Comparison of ENCODE assay signal across 18 mouse cellular contexts in the genomic region with DNA sequence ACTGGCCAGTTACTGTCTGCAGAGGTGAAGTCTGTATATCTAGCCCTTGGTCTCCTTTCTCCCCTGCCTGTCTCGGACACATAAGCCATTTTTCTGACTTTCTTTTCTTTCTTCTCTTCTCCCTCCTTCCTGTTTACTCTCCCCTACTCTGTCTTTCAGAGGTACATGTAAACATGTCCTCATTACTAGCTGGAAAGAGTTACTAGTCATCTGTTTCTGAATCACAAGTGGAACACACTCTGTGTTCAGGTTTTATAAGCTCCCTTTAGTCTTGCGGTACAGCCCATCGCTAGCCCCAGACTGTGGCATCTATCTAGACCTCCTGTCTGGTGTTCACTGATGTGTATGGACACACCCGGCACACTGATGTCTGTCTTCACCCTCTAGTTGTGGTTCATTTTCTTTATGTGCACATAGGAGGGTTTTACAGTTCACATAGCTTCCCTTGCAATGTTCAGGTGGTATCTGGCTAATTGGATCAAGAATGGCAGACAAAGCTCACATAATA. TPM values are rescaled to one million over a fixed set of nuclear protein-coding genes. Genes with fewer than 3 reads are reported as not detected.
A peak's percentile ranks its signal among the peaks of the same experiment; 100 is the strongest.
DNase-seq lines count a peak whose midpoint lies in the region; ATAC-seq and TF ChIP-seq lines count a peak whose summit lies in the region.
"Had no signal": no experiment of that assay in that cellular context is flagged by ENCODE, and none has a peak within 500 bp of the region (broad histone marks: within the 10 kb centered on the region; RNA-seq: fewer than 3 reads in every experiment).

No protein-coding gene starts in this region.

- DNase-seq in layer of hippocampus, postnatal 14 days (ENCODE audit: low spot score in 2 of 2), result no peak
- DNase-seq in adrenal gland, postnatal 10 days, result no peak
- DNase-seq in lung, adult 2 months, result no peak
- DNase-seq: B cell, adult 2 months; cerebellum, adult 18-20 months; embryo, embryonic 11 days; heart, adult 2 months; heart, postnatal 10 days; right cerebral cortex, adult 18-20 months had no signal

- no peaks in the 10 kb centered on the region for H3K9me3 ChIP-seq in intestine, embryonic 16.5 days (ENCODE audit: control insufficient read depth, low read length)
- no peaks in the 10 kb centered on the region for H3K9me3 ChIP-seq in intestine, embryonic 15.5 days
- no peaks in the 10 kb centered on the region for H3K9me3 ChIP-seq in ES-Bruce4 (replicated peaks; ENCODE audit: control insufficient read depth, insufficient read depth, low read length, poor library complexity, severe bottlenecking)
- H3K9me3 ChIP-seq in intestine, postnatal 0 days (ENCODE audit: control insufficient read depth), result no peaks in the 10 kb centered on the region
- H3K9me3 ChIP-seq in liver, embryonic 16.5 days (replicated peaks; ENCODE audit: control insufficient read depth, low read length), result no peaks in the 10 kb centered on the region

- H3K4me2 ChIP-seq in intestine, embryonic 16.5 days (ENCODE audit: low read depth, low read length), result peak overlapping the region; percentile 17; the same call in 1 of the 2 replicates
- H3K4me2 ChIP-seq in intestine, embryonic 15.5 days (replicated peaks), result no peak overlapping the region
- H3K4me2 ChIP-seq in intestine, postnatal 0 days (replicated peaks; ENCODE audit: low read depth), result peak overlapping the region; percentile 37
- H3K4me2 ChIP-seq in liver, embryonic 16.5 days (ENCODE audit: low read depth, low read length), result peak overlapping the region; percentile 25

- WGBS in intestine, embryonic 16.5 days, result 72% methylated on average over 4 of the region's 4 CpGs
- WGBS in intestine, embryonic 15.5 days, result 73% methylated on average over 4 of the region's 4 CpGs
- WGBS in intestine, postnatal 0 days, result 72% methylated on average over 4 of the region's 4 CpGs
- 56% methylated on average over 4 of the region's 4 CpGs for WGBS in liver, embryonic 16.5 days (ENCODE audit: insufficient replicate concordance)
- 77% methylated on average over 4 of the region's 4 CpGs for WGBS in lung, adult 2 months

- peaks cover 14% of the 10 kb centered on the region; the same call in 1 of the 2 replicates for H3K4me1 ChIP-seq in intestine, embryonic 16.5 days (ENCODE audit: control insufficient read depth, insufficient read depth, low read length)
- peaks cover 18% of the 10 kb centered on the region for H3K4me1 ChIP-seq in intestine, embryonic 15.5 days (replicated peaks)
- H3K4me1 ChIP-seq in ES-Bruce4 (ENCODE audit: control insufficient read depth, insufficient read depth, low read length), result no peaks in the 10 kb centered on the region
- H3K4me1 ChIP-seq in intestine, postnatal 0 days (replicated peaks; ENCODE audit: control insufficient read depth, insufficient read depth, low read length), result no peaks in the 10 kb centered on the region
- peaks cover 24% of the 10 kb centered on the region for H3K4me1 ChIP-seq in liver, embryonic 16.5 days (ENCODE audit: control insufficient read depth, low read depth, low read length)
- H3K4me1 ChIP-seq in lung, adult 2 months (ENCODE audit: control insufficient read depth, insufficient read depth, low read length), result peaks cover 2% of the 10 kb centered on the region; the same call in 1 of the 2 replicates

- no peak for TF ChIP-seq POLR2A in ES-Bruce4 (IDR thresholded peaks at IDR 0.05; ENCODE audit: insufficient read depth, low read length)
- no peak for TF ChIP-seq POLR2A in lung, adult 2 months (IDR thresholded peaks at IDR 0.05; ENCODE audit: borderline replicate concordance, extremely low read depth, low read depth, low read length)

- no peak for ATAC-seq in intestine, embryonic 16.5 days
- no peak for ATAC-seq in intestine, embryonic 15.5 days
- no peak for ATAC-seq in intestine, postnatal 0 days
- ATAC-seq in liver, embryonic 16.5 days (ENCODE audit: low read depth), result peak; percentile 64
- ATAC-seq: hindbrain, embryonic 16.5 days; lung, postnatal 0 days had no signal

- no peaks in the 10 kb centered on the region for H3K27me3 ChIP-seq in intestine, embryonic 16.5 days (replicated peaks; ENCODE audit: control insufficient read depth, insufficient read depth, low read length)
- no peaks in the 10 kb centered on the region for H3K27me3 ChIP-seq in intestine, embryonic 15.5 days (replicated peaks)
- no peaks in the 10 kb centered on the region for H3K27me3 ChIP-seq in ES-Bruce4 (ENCODE audit: control insufficient read depth, insufficient read depth, low read length, poor library complexity, severe bottlenecking)
- no peaks in the 10 kb centered on the region for H3K27me3 ChIP-seq in intestine, postnatal 0 days (replicated peaks; ENCODE audit: control insufficient read depth, insufficient read depth, low read length)
- no peaks in the 10 kb centered on the region for H3K27me3 ChIP-seq in liver, embryonic 16.5 days (ENCODE audit: control insufficient read depth, insufficient read depth, low read depth, low read length)

- H3K36me3 ChIP-seq in intestine, embryonic 16.5 days (ENCODE audit: control insufficient read depth, insufficient read depth, low read length), result no peaks in the 10 kb centered on the region
- H3K36me3 ChIP-seq in intestine, embryonic 15.5 days, result no peaks in the 10 kb centered on the region
- H3K36me3 ChIP-seq in ES-Bruce4 (ENCODE audit: control insufficient read depth, insufficient read depth, low read length, poor library complexity, severe bottlenecking), result no peaks in the 10 kb centered on the region
- H3K36me3 ChIP-seq in intestine, postnatal 0 days (ENCODE audit: control insufficient read depth, insufficient read depth), result peaks cover 10% of the 10 kb centered on the region; the same call in 1 of the 2 replicates
- H3K36me3 ChIP-seq in liver, embryonic 16.5 days (ENCODE audit: control insufficient read depth, insufficient read depth), result no peaks in the 10 kb centered on the region

- H3K9ac ChIP-seq in intestine, embryonic 16.5 days (ENCODE audit: low read depth, low read length), result no peak overlapping the region
- H3K9ac ChIP-seq in intestine, embryonic 15.5 days, result no peak overlapping the region
- H3K9ac ChIP-seq in ES-Bruce4 (ENCODE audit: low read depth, poor library complexity, severe bottlenecking), result peak overlapping the region; percentile 9
- no peak overlapping the region for H3K9ac ChIP-seq in intestine, postnatal 0 days (ENCODE audit: low read depth, low read length)
- no peak overlapping the region for H3K9ac ChIP-seq in liver, embryonic 16.5 days (ENCODE audit: low read depth, low read length)

- no peak for TF ChIP-seq EP300 in ES-Bruce4 (IDR thresholded peaks at IDR 0.05; ENCODE audit: insufficient read depth, low read depth, low read length)

- H3K4me3 ChIP-seq in intestine, embryonic 16.5 days (ENCODE audit: low read length), result no peak overlapping the region
- H3K4me3 ChIP-seq in intestine, embryonic 15.5 days (replicated peaks), result no peak overlapping the region
- H3K4me3 ChIP-seq in ES-Bruce4 (ENCODE audit: low read depth, low read length), result no peak overlapping the region
- H3K4me3 ChIP-seq in intestine, postnatal 0 days (ENCODE audit: low read depth, low read length), result no peak overlapping the region
- no peak overlapping the region for H3K4me3 ChIP-seq in liver, embryonic 16.5 days (ENCODE audit: low read depth, low read length)
- no peak overlapping the region for H3K4me3 ChIP-seq in lung, adult 2 months (replicated peaks; ENCODE audit: extremely low read depth, low read depth, low read length)
- H3K4me3 ChIP-seq: erythroblast, embryonic 14.5 days; heart, adult 2 months had no signal

- no peak for TF ChIP-seq CTCF in ES-Bruce4 (IDR thresholded peaks at IDR 0.05; ENCODE audit: low read depth, low read length)
- TF ChIP-seq CTCF in intestine, postnatal 0 days (IDR thresholded peaks at IDR 0.05; ENCODE audit: low read depth), result no peak
- TF ChIP-seq CTCF in lung, adult 2 months (IDR thresholded peaks at IDR 0.05; ENCODE audit: insufficient read depth, low read length), result no peak

- no peak overlapping the region; the same call in 1 of the 2 replicates for H3K27ac ChIP-seq in intestine, embryonic 16.5 days (ENCODE audit: low read length)
- H3K27ac ChIP-seq in intestine, embryonic 15.5 days, result no peak overlapping the region
- peak overlapping the region; percentile 97 for H3K27ac ChIP-seq in ES-Bruce4 (ENCODE audit: insufficient read depth, low read length)
- H3K27ac ChIP-seq in intestine, postnatal 0 days (ENCODE audit: low read depth, low read length), result 0 out of 2 replicates have a peak overlapping the region, but pooled peaks have one; percentile 9
- H3K27ac ChIP-seq in liver, embryonic 16.5 days (ENCODE audit: low read length), result peak overlapping the region; percentile 18; the same call in 1 of the 2 replicates
- H3K27ac ChIP-seq: heart, adult 2 months; kidney, postnatal 0 days had no signal

RNA-seq across cellular contexts. Expression of gene Wwp2, which starts 12.3 kb away (rescaled TPM):
- polyA plus RNA-seq in intestine, embryonic 16.5 days (2015; fragmentation: Nextera tagmentation; extraction: Ambion mirVana), result 41.6 and 42.0 TPM in 2 replicates
- polyA plus RNA-seq in intestine, embryonic 15.5 days (2015; fragmentation: Nextera tagmentation; extraction: Ambion mirVana), result 37.0 and 39.2 TPM in 2 replicates
- polyA plus RNA-seq in ES-Bruce4 (2011; ENCODE audit: insufficient read depth, insufficient read length, low read depth, missing spikeins), result 46.0 and 48.7 TPM in 2 replicates
- polyA plus RNA-seq in intestine, postnatal 0 days (2015; fragmentation: Nextera tagmentation; extraction: Ambion mirVana), result 34.9 and 37.4 TPM in 2 replicates
- polyA plus RNA-seq in liver, embryonic 16.5 days (2015; fragmentation: Nextera tagmentation; extraction: Ambion mirVana), result 32.5 and 32.7 TPM in 2 replicates
- total RNA-seq in layer of hippocampus, postnatal 14 days (2021), result 10 to 100 TPM; 37.1 to 38.8 TPM
- 10 to 100 TPM; 36.7 to 39.7 TPM for total RNA-seq in adrenal gland, postnatal 10 days (2021)
- polyA plus RNA-seq in lung, adult 2 months (2012; rRNA removed), result 41.0 and 62.7 TPM in 2 replicates

RNA-seq across cellular contexts. Expression of gene Nob1, which starts 23.6 kb away (rescaled TPM):
- polyA plus RNA-seq in intestine, embryonic 16.5 days (2015; fragmentation: Nextera tagmentation; extraction: Ambion mirVana), result 68.2 and 73.5 TPM in 2 replicates
- polyA plus RNA-seq in intestine, embryonic 15.5 days (2015; fragmentation: Nextera tagmentation; extraction: Ambion mirVana), result 74.4 and 74.8 TPM in 2 replicates
- 61.3 and 68.4 TPM in 2 replicates for polyA plus RNA-seq in ES-Bruce4 (2011; ENCODE audit: insufficient read depth, insufficient read length, low read depth, missing spikeins)
- 22.3 and 24.6 TPM in 2 replicates for polyA plus RNA-seq in intestine, postnatal 0 days (2015; fragmentation: Nextera tagmentation; extraction: Ambion mirVana)
- polyA plus RNA-seq in liver, embryonic 16.5 days (2015; fragmentation: Nextera tagmentation; extraction: Ambion mirVana), result 23.4 and 25.4 TPM in 2 replicates
- total RNA-seq in layer of hippocampus, postnatal 14 days (2021), result 10 to 100 TPM; 33.3 to 38.3 TPM
- total RNA-seq in adrenal gland, postnatal 10 days (2021), result 10 to 100 TPM; 29.4 to 30.6 TPM
- polyA plus RNA-seq in lung, adult 2 months (2012; rRNA removed), result 18.5 and 21.3 TPM in 2 replicates

RNA-seq across cellular contexts. Expression of gene Nqo1, which starts 45.4 kb away (rescaled TPM):
- 17.1 and 17.5 TPM in 2 replicates for polyA plus RNA-seq in intestine, embryonic 16.5 days (2015; fragmentation: Nextera tagmentation; extraction: Ambion mirVana)
- 14.4 and 18.2 TPM in 2 replicates for polyA plus RNA-seq in intestine, embryonic 15.5 days (2015; fragmentation: Nextera tagmentation; extraction: Ambion mirVana)
- polyA plus RNA-seq in ES-Bruce4 (2011; ENCODE audit: insufficient read depth, insufficient read length, low read depth, missing spikeins), result 20.2 and 20.5 TPM in 2 replicates
- polyA plus RNA-seq in intestine, postnatal 0 days (2015; fragmentation: Nextera tagmentation; extraction: Ambion mirVana), result 30.6 and 34.1 TPM in 2 replicates
- polyA plus RNA-seq in liver, embryonic 16.5 days (2015; fragmentation: Nextera tagmentation; extraction: Ambion mirVana), result 12.7 and 13.8 TPM in 2 replicates
- 1 to 10 TPM; 4.3 to 4.4 TPM for total RNA-seq in layer of hippocampus, postnatal 14 days (2021)
- total RNA-seq in adrenal gland, postnatal 10 days (2021), result 1 to 10 TPM; 4.1 to 6.9 TPM
- polyA plus RNA-seq in lung, adult 2 months (2012; rRNA removed), result 4.0 and 12.8 TPM in 2 replicates

Comparison
In these comparisons a context has a peak if more than half of its experiments do, and no peak if none do; other contexts are left out.
1. H3K27ac ChIP-seq: peak in ES-Bruce4 (single experiment), intestine, postnatal 0 days (single experiment) and liver, embryonic 16.5 days (single experiment); none in intestine, embryonic 16.5 days (single experiment) and intestine, embryonic 15.5 days (single experiment).